Mouse (Mus musculus) olfactory bulb, adult 2 months (tissue): ENCODE measurements around the gene Rab6b.

Experiments
- CTCF ChIP-seq: fragments of 200-500 bp; IDR thresholded peaks from 2 replicates; pipeline ENCODE4 v1.5.1; 2012; ENCODE audit warnings: low read depth, mild to moderate bottlenecking, low read length, moderate library complexity; ENCODE audit not compliant: insufficient read depth
- POLR2A ChIP-seq: fragments of 200-500 bp; IDR thresholded peaks from 2 replicates; pipeline ENCODE4 v1.6.1; 2012; ENCODE audit warnings: mild to moderate bottlenecking, low read depth, low read length, moderate library complexity; ENCODE audit not compliant: insufficient read depth

DNA sequence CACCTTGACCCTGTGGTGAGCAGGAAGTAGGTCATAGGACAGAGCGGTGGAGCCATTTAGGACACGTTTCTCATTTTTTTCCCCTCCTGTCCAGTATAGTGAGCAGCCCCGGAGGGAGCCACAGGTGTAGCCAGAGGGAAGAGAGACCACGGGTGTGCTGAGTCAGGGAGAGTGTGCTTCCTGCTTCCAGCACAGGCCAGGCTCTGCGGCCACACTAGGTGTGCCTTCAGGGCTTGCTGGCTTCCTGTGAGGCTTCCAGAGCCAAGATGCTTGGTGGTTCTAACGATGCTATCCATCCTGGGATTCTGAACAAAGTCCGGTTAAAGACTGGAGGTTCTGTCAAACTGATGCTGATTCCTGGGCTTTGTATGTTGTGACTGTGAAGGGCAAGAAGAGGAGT is 10.0 kb downstream of the Rab6b start:
- TF ChIP-seq CTCF (no peak), POLR2A (no peak)
